Mouse (Mus musculus): ENCODE results near the gene Scarf2. TPM values are rescaled to one million over a fixed set of nuclear protein-coding genes. Genes with fewer than 3 reads are reported as not detected.

Gene Scarf2
- polyA plus RNA-seq, 1 experiment from 2014 or later: 11.1 TPM

- Histone ChIP-seq H3K36me3 (ENCODE audit: control insufficient read depth, insufficient read depth, low read length) (peaks cover 16% of the 10 kb centered on the region; the same call in 1 of the 2 replicates), H3K4me2 (ENCODE audit: low read length) (peak overlapping the region; percentile 74), H3K4me3 (ENCODE audit: control insufficient read depth in 1 of 2, insufficient read depth in 1 of 2, low read depth in 1 of 2, low read length in 2 of 2) (peak overlapping the region; percentile 24 to 40), H3K9ac (ENCODE audit: low read length) (peak overlapping the region; percentile 5; the same call in 1 of the 2 replicates), H3K27ac (replicated peaks in 1 of 2; ENCODE audit: control insufficient read depth in 1 of 2, insufficient read depth in 1 of 2, low read depth in 2 of 2, low read length in 2 of 2) (no peak overlapping the region), H3K27me3 (ENCODE audit: control insufficient read depth, insufficient read depth, low read length) (peaks cover 74% of the 10 kb centered on the region), H3K4me1 (ENCODE audit: control insufficient read depth in 2 of 2, insufficient read depth in 2 of 2, low read length in 2 of 2) (peaks cover 36 to 58% of the 10 kb centered on the region in 2 experiments; a peak in 3 of 4 replicates), H3K9me3 (ENCODE audit: control insufficient read depth, low read length) (no peaks in the 10 kb centered on the region)
- no peak for ATAC-seq (ENCODE audit: insufficient number of reproducible peaks, insufficient read depth, low FRiP score, low read depth)
- WGBS: 12% methylated on average over 33 of the region's 33 CpGs
Measured at GRCm38 (mm10) chr16:17804449-17804912, 7.4 kb downstream of the Scarf2 start.

- H3K27me3 ChIP-seq (ENCODE audit: control insufficient read depth, insufficient read depth, low read length): peaks cover 71% of the 10 kb centered on the region
- H3K36me3 ChIP-seq (ENCODE audit: control insufficient read depth, insufficient read depth, low read length): peaks cover 16% of the 10 kb centered on the region; the same call in 1 of the 2 replicates
- H3K27ac ChIP-seq (replicated peaks in 1 of 2; ENCODE audit: control insufficient read depth in 1 of 2, insufficient read depth in 1 of 2, low read depth in 2 of 2, low read length in 2 of 2): no peak overlapping the region
- peaks cover 39 to 63% of the 10 kb centered on the region in 2 experiments; a peak in 3 of 4 replicates for H3K4me1 ChIP-seq (ENCODE audit: control insufficient read depth in 2 of 2, insufficient read depth in 2 of 2, low read length in 2 of 2)
- ATAC-seq (ENCODE audit: insufficient number of reproducible peaks, insufficient read depth, low FRiP score, low read depth): no peak
- no peaks in the 10 kb centered on the region for H3K9me3 ChIP-seq (ENCODE audit: control insufficient read depth, low read length)
- 43% methylated on average over 7 of the region's 7 CpGs for WGBS
- H3K9ac ChIP-seq (ENCODE audit: low read length): no peak overlapping the region
- peak overlapping the region; percentile 74 for H3K4me2 ChIP-seq (ENCODE audit: low read length)
- H3K4me3 ChIP-seq (ENCODE audit: control insufficient read depth in 1 of 2, insufficient read depth in 1 of 2, low read depth in 1 of 2, low read length in 2 of 2): peak overlapping the region in 1 of 2 experiments; percentile 40; a peak in 2 of 4 replicates
Measured at GRCm38 (mm10) chr16:17804982-17805381, 7.9 kb downstream of the Scarf2 start.

GRCm38 (mm10) chr16:17806581-17807191 is 9.6 kb downstream of the Scarf2 start:
- Histone ChIP-seq H3K27me3 (ENCODE audit: control insufficient read depth, insufficient read depth, low read length) (peaks cover 58% of the 10 kb centered on the region), H3K4me3 (ENCODE audit: control insufficient read depth in 1 of 2, insufficient read depth in 1 of 2, low read depth in 1 of 2, low read length in 2 of 2) (peak overlapping the region; percentile 50 to 51), H3K27ac (replicated peaks in 1 of 2; ENCODE audit: control insufficient read depth in 1 of 2, insufficient read depth in 1 of 2, low read depth in 2 of 2, low read length in 2 of 2) (peak overlapping the region in 1 of 2 experiments; percentile 49; a peak in 1 of 4 replicates), H3K4me1 (ENCODE audit: control insufficient read depth in 2 of 2, insufficient read depth in 2 of 2, low read length in 2 of 2) (peaks cover 39 to 68% of the 10 kb centered on the region in 2 experiments; a peak in 3 of 4 replicates), H3K4me2 (ENCODE audit: low read length) (peak overlapping the region; percentile 96), H3K9me3 (ENCODE audit: control insufficient read depth, low read length) (no peaks in the 10 kb centered on the region), H3K9ac (ENCODE audit: low read length) (peak overlapping the region; percentile 78), H3K36me3 (ENCODE audit: control insufficient read depth, insufficient read depth, low read length) (peaks cover 16% of the 10 kb centered on the region; the same call in 1 of the 2 replicates)
- 11% methylated on average over 44 of the region's 50 CpGs for WGBS
- ATAC-seq (ENCODE audit: insufficient number of reproducible peaks, insufficient read depth, low FRiP score, low read depth): no peak

- Histone ChIP-seq H3K4me1 (ENCODE audit: control insufficient read depth in 2 of 2, insufficient read depth in 2 of 2, low read length in 2 of 2) (peaks cover 35 to 64% of the 10 kb centered on the region in 2 experiments; a peak in 3 of 4 replicates), H3K27me3 (ENCODE audit: control insufficient read depth, insufficient read depth, low read length) (peaks cover 51% of the 10 kb centered on the region), H3K27ac (replicated peaks in 1 of 2; ENCODE audit: control insufficient read depth in 1 of 2, insufficient read depth in 1 of 2, low read depth in 2 of 2, low read length in 2 of 2) (peak overlapping the region in 1 of 2 experiments; percentile 49; a peak in 1 of 4 replicates), H3K36me3 (ENCODE audit: control insufficient read depth, insufficient read depth, low read length) (peaks cover 16% of the 10 kb centered on the region; the same call in 1 of the 2 replicates), H3K4me2 (ENCODE audit: low read length) (peak overlapping the region; percentile 96), H3K4me3 (ENCODE audit: control insufficient read depth in 1 of 2, insufficient read depth in 1 of 2, low read depth in 1 of 2, low read length in 2 of 2) (peak overlapping the region; percentile 50 to 51), H3K9ac (ENCODE audit: low read length) (peak overlapping the region; percentile 78), H3K9me3 (ENCODE audit: control insufficient read depth, low read length) (no peaks in the 10 kb centered on the region)
- ATAC-seq (ENCODE audit: insufficient number of reproducible peaks, insufficient read depth, low FRiP score, low read depth): peak; percentile 56
- 6% methylated on average over 69 of the region's 73 CpGs for WGBS
Measured at GRCm38 (mm10) chr16:17807192-17808009, 10.3 kb downstream of the Scarf2 start.

- Histone ChIP-seq H3K27me3 (ENCODE audit: control insufficient read depth, insufficient read depth, low read length) (peaks cover 34% of the 10 kb centered on the region), H3K4me2 (ENCODE audit: low read length) (no peak overlapping the region)
- WGBS: 79% methylated on average over 4 of the region's 4 CpGs
Measured at GRCm38 (mm10) chr16:17809125-17809524, 12.0 kb downstream of the Scarf2 start.

GRCm38 (mm10) chr16:17809711-17810110 is 12.6 kb downstream of the Scarf2 start:
- Histone ChIP-seq H3K27ac (replicated peaks in 1 of 2; ENCODE audit: control insufficient read depth in 1 of 2, insufficient read depth in 1 of 2, low read depth in 2 of 2, low read length in 2 of 2) (peak overlapping the region; percentile 18 to 50; a peak in 3 of 4 replicates), H3K27me3 (ENCODE audit: control insufficient read depth, insufficient read depth, low read length) (peaks cover 29% of the 10 kb centered on the region), H3K9me3 (ENCODE audit: control insufficient read depth, low read length) (no peaks in the 10 kb centered on the region), H3K36me3 (ENCODE audit: control insufficient read depth, insufficient read depth, low read length) (peaks cover 7% of the 10 kb centered on the region; the same call in 1 of the 2 replicates), H3K4me1 (ENCODE audit: control insufficient read depth in 2 of 2, insufficient read depth in 2 of 2, low read length in 2 of 2) (peaks cover 20 to 40% of the 10 kb centered on the region in 2 experiments; a peak in 3 of 4 replicates), H3K9ac (ENCODE audit: low read length) (no peak overlapping the region), H3K4me3 (ENCODE audit: control insufficient read depth in 1 of 2, insufficient read depth in 1 of 2, low read depth in 1 of 2, low read length in 2 of 2) (no peak overlapping the region), H3K4me2 (ENCODE audit: low read length) (no peak overlapping the region)
- 0 out of 2 replicates have a peak, but pooled peaks have one; percentile 5 for ATAC-seq (ENCODE audit: insufficient number of reproducible peaks, insufficient read depth, low FRiP score, low read depth)
- WGBS: 39% methylated on average over 7 of the region's 7 CpGs

More at GRCm38 (mm10) chr16:17809125-17809524, 12.0 kb downstream of the Scarf2 start:
- no peak for ATAC-seq (ENCODE audit: insufficient number of reproducible peaks, insufficient read depth, low FRiP score, low read depth)
- Histone ChIP-seq H3K4me3 (ENCODE audit: control insufficient read depth in 1 of 2, insufficient read depth in 1 of 2, low read depth in 1 of 2, low read length in 2 of 2) (no peak overlapping the region), H3K9ac (ENCODE audit: low read length) (no peak overlapping the region), H3K36me3 (ENCODE audit: control insufficient read depth, insufficient read depth, low read length) (peaks cover 7% of the 10 kb centered on the region; the same call in 1 of the 2 replicates), H3K4me1 (ENCODE audit: control insufficient read depth in 2 of 2, insufficient read depth in 2 of 2, low read length in 2 of 2) (peaks cover 24 to 46% of the 10 kb centered on the region in 2 experiments; a peak in 3 of 4 replicates), H3K27ac (replicated peaks in 1 of 2; ENCODE audit: control insufficient read depth in 1 of 2, insufficient read depth in 1 of 2, low read depth in 2 of 2, low read length in 2 of 2) (peak overlapping the region; percentile 18 to 41; a peak in 3 of 4 replicates), H3K9me3 (ENCODE audit: control insufficient read depth, low read length) (no peaks in the 10 kb centered on the region)

GRCm38 (mm10) chr16:17812120-17812519 is 15.0 kb downstream of the Scarf2 start:
- H3K4me1 ChIP-seq (ENCODE audit: control insufficient read depth in 2 of 2, insufficient read depth in 2 of 2, low read length in 2 of 2): peaks cover 13 to 34% of the 10 kb centered on the region in 2 experiments; a peak in 3 of 4 replicates
- no peak overlapping the region for H3K4me2 ChIP-seq (ENCODE audit: low read length)
- WGBS: 4% methylated on average over 5 of the region's 5 CpGs
- H3K27ac ChIP-seq (replicated peaks in 1 of 2; ENCODE audit: control insufficient read depth in 1 of 2, insufficient read depth in 1 of 2, low read depth in 2 of 2, low read length in 2 of 2): no peak overlapping the region
- peaks cover 4% of the 10 kb centered on the region; the same call in 1 of the 2 replicates for H3K36me3 ChIP-seq (ENCODE audit: control insufficient read depth, insufficient read depth, low read length)
- peaks cover 17% of the 10 kb centered on the region for H3K27me3 ChIP-seq (ENCODE audit: control insufficient read depth, insufficient read depth, low read length)
- H3K9me3 ChIP-seq (ENCODE audit: control insufficient read depth, low read length): no peaks in the 10 kb centered on the region
- no peak overlapping the region for H3K4me3 ChIP-seq (ENCODE audit: control insufficient read depth in 1 of 2, insufficient read depth in 1 of 2, low read depth in 1 of 2, low read length in 2 of 2)
- no peak overlapping the region for H3K9ac ChIP-seq (ENCODE audit: low read length)
- no peak for ATAC-seq (ENCODE audit: insufficient number of reproducible peaks, insufficient read depth, low FRiP score, low read depth)

Data from heart, embryonic 14.5 days (tissue).